Mouse (Mus musculus) layer of hippocampus, adult 2 months (tissue): ENCODE measurements around the gene Acot6. TPM values are rescaled to one million over a fixed set of nuclear protein-coding genes. Genes with fewer than 3 reads are reported as not detected.
A peak's percentile ranks its signal among the peaks of the same experiment; 100 is the strongest.

Experiments
- DNase-seq, 2 experiments: peaks; one replicate each; pipeline ENCODE4 v3.0.0; 2022; ENCODE audit warnings: low spot score in 2 of 2
- H3K27ac ChIP-seq: fragments of 200-600 bp; 2 replicates; pipeline ENCODE4 v1.8.1; 2022
- H3K4me3 ChIP-seq: fragments of 200-600 bp; 2 replicates; pipeline ENCODE4 v1.8.1; 2022; ENCODE audit warnings: mild to moderate bottlenecking
- CTCF ChIP-seq: fragments of 200-600 bp; conservative IDR thresholded peaks from 2 replicates; pipeline ENCODE4 v1.8.1; 2022; ENCODE audit warnings: antibody characterized with exemption, mild to moderate bottlenecking, moderate library complexity
- total RNA-seq, 2 experiments: library from RNA; stranded (reverse); gene quantifications; 2 replicates each; pipeline ENCODE4 v1.2.3; 2021

The Acot6 gene
- total RNA-seq, 2 experiments from 2014 or later = 4.9 to 5.7 TPM

DNA sequence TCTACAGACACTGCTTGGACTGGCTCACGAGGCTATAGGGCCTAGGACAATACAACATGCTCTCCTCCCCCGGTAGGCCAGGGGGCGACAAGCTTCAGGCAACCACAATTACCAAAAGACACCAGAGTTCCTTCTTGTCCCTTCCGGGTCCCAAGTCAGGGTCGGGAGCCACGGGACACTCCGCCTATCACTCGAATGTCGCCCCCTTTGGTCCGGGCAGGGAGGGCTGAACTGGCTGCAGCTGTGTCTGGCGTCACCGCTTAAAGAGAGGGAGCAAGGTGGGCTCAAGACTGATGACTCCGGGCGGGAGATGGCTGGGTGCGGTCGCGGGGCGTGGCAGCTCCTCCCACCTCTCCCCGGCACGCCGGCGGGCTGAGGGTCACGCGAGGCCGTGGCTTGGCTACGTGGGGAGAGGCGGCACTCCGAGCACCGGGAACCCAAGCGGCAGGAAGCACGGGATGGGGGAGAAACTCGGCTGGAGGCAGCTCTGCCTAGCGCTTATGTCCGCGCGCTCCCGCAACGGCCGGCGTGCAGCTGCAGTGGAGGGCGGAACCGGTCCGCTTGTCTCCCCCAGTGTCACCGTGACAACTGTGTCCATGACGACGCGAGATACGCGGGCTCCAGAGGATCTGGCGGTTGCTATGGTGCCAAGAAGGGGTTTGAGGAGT, 47.6 kb downstream of the Acot6 start, which contains the start of gene Pnma1:
Gene Pnma1 (minus strand): TSS at position 536 of the 668 bp plus-strand sequence.
- peak within 1 kb of the TSS; percentile 84 for H3K27ac ChIP-seq

DNA sequence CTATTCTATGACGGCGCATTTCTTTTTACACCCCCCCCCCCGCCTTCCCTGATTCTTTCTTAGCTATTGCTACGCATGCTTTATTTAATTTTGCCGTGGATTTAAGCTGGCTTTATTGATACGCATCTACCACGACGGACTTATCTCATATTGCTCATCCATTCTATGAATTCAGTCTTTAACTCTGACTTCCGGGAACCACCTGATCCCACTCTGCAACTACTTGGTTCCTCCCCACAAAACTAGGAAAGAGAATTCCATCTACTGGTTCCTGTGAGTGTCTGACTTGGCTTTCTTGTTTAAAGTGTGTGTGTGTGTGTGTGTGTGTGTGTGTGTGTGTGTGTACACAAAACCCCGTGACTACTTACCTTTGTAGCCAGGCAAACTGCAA, 48.2 kb downstream of the Acot6 start:
- peak overlapping the region; percentile 61 for H3K4me3 ChIP-seq
- no peak for TF ChIP-seq CTCF
- no peak for DNase-seq
- peak overlapping the region; percentile 84 for H3K27ac ChIP-seq

More for the DNA sequence above, 47.6 kb downstream of the Acot6 start, which contains the start of gene Pnma1:
- peak; percentile 68 for TF ChIP-seq CTCF
- H3K4me3 ChIP-seq = peak within 1 kb of the TSS; percentile 61
- peak; percentile 72 to 90 for DNase-seq

DNA sequence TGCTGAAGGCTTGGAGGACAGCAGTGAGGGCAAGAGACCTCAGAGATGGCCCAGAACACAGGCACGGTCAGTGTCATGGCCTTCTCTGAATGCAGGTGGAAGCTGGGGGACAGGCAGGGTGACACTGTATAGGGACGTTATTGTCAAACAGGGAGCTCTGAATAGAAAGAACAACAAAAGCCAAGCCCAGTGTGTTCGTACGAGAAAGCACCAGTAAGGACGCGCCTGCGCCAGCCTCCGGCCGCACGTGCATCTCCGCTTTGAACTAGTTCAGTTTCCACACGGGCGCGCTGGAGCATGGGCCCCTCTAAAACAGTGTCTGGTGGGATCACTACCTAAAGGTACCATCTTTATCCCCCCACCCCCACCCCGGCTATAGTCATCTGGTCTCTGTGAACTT, 49.5 kb downstream of the Acot6 start:
- DNase-seq = no peak
- Histone ChIP-seq H3K4me3 (no peak overlapping the region), H3K27ac (peak overlapping the region; percentile 52; the same call in 1 of the 2 replicates)
- TF ChIP-seq CTCF = no peak

DNA sequence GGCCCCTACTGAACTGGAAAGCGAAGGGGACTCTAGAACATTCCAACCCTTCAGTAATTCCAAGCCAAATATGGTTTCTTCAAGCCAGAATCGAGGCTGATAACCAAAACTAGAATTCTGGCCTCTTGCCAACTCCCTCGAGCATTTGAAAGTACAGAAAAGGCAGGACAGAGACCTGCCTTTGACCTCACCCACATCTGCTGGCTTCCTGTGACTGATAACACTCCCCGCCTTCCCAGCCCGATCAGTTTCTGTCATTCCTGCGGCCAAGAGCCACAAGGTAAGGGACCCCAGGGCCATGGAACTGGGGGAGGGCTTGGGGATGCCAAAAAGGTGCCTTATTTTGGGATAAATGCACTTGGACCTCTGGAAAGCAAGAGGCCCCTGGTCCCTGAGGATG, 50.5 kb downstream of the Acot6 start:
- TF ChIP-seq CTCF = no peak
- Histone ChIP-seq H3K27ac (0 out of 2 replicates have a peak overlapping the region, but pooled peaks have one; percentile 36), H3K4me3 (no peak overlapping the region)
- no peak for DNase-seq

DNA sequence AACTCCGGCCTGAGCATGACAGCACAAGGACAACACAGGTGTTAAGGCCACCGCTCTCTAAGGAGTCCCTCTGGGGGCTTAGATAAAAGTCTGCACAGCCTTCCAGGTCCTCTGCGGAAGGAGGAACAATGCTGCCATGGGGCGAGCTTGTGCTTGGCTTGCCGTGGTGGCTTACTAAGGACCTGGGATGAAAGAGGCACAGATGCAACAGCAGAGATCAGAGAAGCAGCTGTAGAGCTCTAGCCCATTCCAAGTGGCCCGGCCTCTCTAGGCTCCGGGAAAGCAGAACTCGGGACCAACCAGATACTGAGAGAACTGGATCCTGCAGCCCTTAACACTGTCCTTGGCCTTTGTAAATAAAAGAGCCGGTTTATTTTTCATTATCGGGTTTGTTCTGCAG, 51.5 kb downstream of the Acot6 start:
- DNase-seq = no peak
- TF ChIP-seq CTCF = no peak

DNA sequence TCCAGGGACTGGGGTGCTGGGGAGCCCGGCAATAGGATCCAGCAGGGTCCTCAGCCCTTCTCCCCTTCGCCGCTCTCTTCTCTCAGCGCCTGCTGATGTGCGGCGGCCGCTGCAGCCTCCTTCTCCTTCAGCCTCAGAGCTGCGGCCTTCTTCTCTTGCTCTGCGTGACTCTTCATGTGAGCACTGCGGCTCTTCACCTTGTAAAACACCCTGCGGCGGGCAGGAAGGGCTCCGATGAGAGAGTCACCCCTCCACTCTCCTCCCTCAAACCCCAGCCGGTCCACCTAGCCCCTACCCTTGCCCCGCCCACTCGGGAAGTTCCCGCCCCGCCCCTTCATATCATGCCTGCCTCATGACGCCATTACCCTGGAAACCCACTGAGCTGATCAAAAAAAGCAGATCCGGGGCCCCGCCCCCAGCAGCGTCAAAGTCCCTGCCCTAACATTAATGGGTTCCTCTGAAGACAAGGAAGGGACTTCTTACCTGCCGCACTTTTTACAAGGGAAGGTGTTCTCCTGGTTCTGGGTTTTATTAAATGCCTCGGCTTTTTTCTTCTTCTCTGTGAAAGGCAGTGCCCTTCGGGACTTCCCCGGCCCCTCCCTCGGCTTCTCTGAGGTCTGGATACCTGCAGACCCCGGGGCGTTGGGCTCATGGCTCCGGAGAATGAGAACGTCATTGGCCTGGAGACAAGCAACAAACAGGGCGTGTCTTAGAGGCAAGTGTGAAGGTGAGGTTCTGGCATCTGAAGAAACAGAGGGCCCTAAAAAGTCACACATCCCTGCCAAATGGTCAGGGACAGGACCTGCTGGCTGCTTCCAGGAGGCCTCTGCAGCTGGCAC, 52.1 kb downstream of the Acot6 start:
- Histone ChIP-seq H3K27ac (0 out of 2 replicates have a peak overlapping the region, but pooled peaks have one; percentile 36), H3K4me3 (no peak overlapping the region)
- no peak for TF ChIP-seq CTCF
- no peak for DNase-seq

More for the DNA sequence above, 51.5 kb downstream of the Acot6 start:
- Histone ChIP-seq H3K27ac (0 out of 2 replicates have a peak overlapping the region, but pooled peaks have one; percentile 36), H3K4me3 (no peak overlapping the region)

DNA sequence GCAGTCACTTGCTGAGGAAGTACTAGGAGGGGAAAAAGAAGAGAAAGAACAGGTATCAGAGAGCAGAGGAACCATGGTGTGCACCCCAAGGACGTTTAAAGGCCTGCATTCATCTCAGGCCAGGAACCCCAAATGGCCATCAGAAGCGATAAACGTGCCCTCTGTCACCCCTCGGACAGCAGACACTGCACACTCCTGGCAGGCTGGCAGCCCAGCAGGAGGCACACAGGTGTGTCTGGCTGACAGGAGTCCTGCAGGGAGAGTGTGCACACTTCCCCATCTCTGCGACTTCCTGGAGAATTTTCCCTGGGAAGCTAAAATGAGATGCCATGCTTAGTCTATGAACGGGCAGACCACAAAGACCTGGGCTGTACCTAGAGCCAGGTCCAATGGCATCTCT, 53.0 kb downstream of the Acot6 start:
- Histone ChIP-seq H3K4me3 (no peak overlapping the region), H3K27ac (no peak overlapping the region)
- no peak for TF ChIP-seq CTCF
- DNase-seq = no peak

DNA sequence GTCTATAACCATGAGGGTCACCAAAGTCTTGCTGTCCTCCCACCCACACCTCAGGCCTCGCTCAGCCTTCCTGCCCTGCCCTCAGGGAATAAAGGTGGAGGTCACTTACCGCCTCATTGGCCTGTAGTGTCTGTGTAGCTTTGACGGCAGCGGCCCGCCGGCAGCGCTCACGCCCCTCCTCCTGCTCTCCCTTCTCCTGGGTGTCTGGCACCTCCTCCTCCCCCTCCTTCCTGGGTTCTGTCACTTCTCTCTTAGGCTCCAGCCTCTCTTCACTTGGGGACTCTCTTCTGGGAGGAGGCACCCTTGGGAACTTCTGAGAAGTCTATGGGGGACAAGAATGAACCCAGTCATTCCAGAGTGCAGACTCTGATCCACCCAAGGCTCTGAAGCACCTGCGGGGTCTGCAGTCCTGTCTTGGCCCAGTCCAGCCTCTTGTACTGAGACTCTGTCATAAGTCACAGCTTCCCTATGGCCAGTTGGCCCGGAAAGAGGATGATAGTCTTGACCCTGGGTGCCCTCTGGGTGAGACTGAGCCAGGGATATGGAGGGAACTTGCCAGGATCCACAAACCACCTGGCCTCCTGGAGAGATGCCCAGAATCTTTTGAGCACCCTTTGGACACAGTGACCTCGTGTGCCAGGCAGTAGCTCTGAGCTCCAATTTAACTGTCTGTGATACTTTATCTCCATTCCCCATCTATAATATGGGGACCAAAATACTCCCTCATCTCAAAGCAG, 54.5 kb downstream of the Acot6 start:
- DNase-seq = no peak
- TF ChIP-seq CTCF = no peak
- Histone ChIP-seq H3K27ac (peak overlapping the region; percentile 28), H3K4me3 (no peak overlapping the region)

DNA sequence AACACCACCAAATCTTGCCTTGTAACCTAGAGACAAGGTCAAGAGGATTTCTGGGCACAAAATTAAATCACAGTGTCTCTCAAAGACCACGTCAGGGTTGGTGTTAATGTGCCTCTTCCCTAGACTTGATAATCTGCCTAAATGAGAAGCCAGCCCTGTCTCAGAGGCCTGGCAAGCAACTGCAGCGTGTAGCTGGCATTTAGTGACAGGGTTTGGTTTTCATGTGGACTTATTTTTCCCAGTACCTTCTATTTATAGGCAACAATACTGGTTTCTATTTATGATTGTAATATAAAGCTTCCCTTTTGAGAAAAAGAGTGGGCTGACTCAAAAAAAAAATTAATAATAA, 55.0 kb downstream of the Acot6 start:
- Histone ChIP-seq H3K27ac (peak overlapping the region; percentile 28), H3K4me3 (no peak overlapping the region)
- DNase-seq = no peak
- no peak for TF ChIP-seq CTCF

DNA sequence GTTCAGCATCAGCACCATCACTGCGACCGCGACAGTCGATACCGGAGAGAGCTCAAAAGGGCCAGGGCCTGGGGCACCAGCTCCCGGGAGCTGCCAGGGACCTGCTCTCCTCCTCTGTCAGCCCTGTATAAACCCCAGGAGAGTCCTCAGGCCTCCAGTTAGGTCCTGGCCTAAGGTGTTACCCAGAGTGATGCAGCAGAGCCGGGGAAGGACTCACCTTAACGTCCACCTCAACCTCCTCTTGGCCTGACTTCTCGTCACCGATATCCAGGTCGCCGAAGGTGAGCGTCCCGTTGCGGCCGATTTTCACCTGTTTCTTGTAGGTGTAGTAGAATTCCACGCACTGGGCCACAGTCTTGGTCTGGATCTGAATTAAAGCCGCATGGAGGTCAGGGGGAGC, 55.8 kb downstream of the Acot6 start:
- Histone ChIP-seq H3K27ac (no peak overlapping the region), H3K4me3 (no peak overlapping the region)
- TF ChIP-seq CTCF = no peak
- no peak for DNase-seq

DNA sequence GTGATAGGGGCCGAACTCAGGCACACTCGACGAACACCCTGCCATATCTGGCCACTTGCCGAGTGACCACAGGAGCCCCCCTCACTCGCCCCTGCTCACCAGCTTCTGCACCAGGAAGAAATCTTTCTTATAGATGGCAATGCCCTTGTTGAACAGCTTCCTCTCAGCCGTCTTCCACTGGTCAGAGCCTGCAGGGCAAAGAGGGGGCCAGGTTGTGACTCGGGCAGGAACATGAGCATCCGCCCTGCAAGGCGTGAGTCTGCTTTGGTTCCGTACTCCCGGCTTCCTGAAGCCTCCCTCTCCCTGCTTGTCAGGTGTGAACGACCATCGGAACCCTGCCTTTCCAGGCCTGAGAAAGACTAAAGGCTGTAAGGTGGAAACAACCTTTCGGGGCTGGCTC, 57.7 kb downstream of the Acot6 start:
- no peak for TF ChIP-seq CTCF
- H3K27ac ChIP-seq = no peak overlapping the region
- no peak for DNase-seq
- no peak overlapping the region for H3K4me3 ChIP-seq

DNA sequence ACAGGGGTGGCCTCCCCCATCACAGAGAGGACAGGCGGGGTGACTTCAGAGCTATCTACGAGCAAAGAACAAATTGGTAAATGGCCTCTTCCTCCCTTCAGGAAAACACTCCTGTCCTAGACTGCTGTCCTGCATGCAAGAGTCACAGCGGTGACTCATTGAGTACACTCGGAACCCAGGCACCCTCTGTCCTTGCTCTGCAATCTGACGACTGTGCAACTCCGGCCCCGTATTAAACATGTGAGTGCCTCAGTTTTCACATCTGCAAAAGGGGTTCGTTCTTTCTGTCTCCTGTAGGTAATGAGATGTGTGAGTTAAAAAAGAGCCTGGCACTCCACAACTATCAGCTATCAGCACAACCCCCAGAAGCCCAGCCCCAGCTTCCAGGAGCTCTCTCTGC, 60.0 kb downstream of the Acot6 start:
- no peak overlapping the region for H3K27ac ChIP-seq
- H3K4me3 ChIP-seq = no peak overlapping the region
- no peak for TF ChIP-seq CTCF
- DNase-seq = no peak

Other genes with a start within 250 kb of the Acot6 start
- 10 to 100 TPM; 26.7 to 38.7 TPM for gene Numb, start 178.7 kb upstream of the Acot6 start, total RNA-seq
- gene Riox1, start 150.0 kb upstream of the Acot6 start, total RNA-seq = 10 to 100 TPM; 15.0 to 15.7 TPM
- gene Heatr4, start 115.8 kb upstream of the Acot6 start, total RNA-seq = not detected
- 10 to 100 TPM; 16.2 to 18.1 TPM for gene Acot2, start 112.8 kb upstream of the Acot6 start, total RNA-seq
- 10 to 100 TPM; 27.0 to 28.3 TPM for gene Acot1, start 91.2 kb upstream of the Acot6 start, total RNA-seq
- 1 to 10 TPM; 3.2 to 3.4 TPM for gene Acot4, start 62.3 kb upstream of the Acot6 start, total RNA-seq
- gene Gm49366, start 61.7 kb upstream of the Acot6 start, total RNA-seq = 1 to 10 TPM in 1 of 2 experiments, not detected in 1; 2.9 TPM
- 1 to 10 TPM; 2.7 to 4.0 TPM for gene Acot3, start 48.5 kb upstream of the Acot6 start, total RNA-seq
- gene Acot5, start 31.3 kb upstream of the Acot6 start, total RNA-seq = 1 to 10 TPM; 7.1 to 8.1 TPM
- gene Dnal1, start 13.7 kb downstream of the Acot6 start, total RNA-seq = 100 to 1,000 TPM in 1 of 2 experiments, 10 to 100 TPM in 1; 99.1 to 101 TPM
- 1 to 10 TPM; 2.8 to 3.8 TPM for gene Pnma1, start 47.8 kb downstream of the Acot6 start, total RNA-seq
- 10 to 100 TPM; 24.6 to 27.2 TPM for gene Elmsan1, start 118.2 kb downstream of the Acot6 start, total RNA-seq
- gene Ptgr2, start 184.6 kb downstream of the Acot6 start, total RNA-seq = 10 to 100 TPM; 39.0 to 42.7 TPM
- 10 to 100 TPM; 39.3 to 41.0 TPM for gene Zfp410, start 216.2 kb downstream of the Acot6 start, total RNA-seq